Mouse (Mus musculus): ENCODE measurements at regions not wholly inside any gene's neighbourhood (a gene's known extent, or its start where the extent isn't known, plus 50 kb on each side); places are given as distances from the start of the nearest gene placed in this dataset.

DNA sequence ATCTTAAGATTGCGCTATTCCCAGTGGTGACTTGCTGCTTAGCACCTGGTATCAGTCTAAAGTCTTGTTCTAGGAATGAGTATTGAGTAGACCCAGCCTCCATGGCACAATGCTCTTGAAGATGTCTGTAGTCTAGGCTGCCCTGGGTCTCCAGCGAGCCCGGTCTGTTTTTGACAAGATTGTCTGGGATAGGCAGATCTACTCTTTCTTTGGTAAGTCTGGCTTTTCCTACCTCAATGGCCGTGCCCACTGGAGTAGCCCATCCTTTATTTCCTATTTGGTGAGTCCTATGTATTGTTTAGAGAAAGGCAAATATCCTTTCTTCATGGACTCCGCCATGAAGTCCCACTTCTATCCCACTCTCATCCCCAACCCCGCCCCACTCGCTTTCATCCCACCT is 227.2 kb upstream of the Ccdc122 start:
- TF ChIP-seq POLR2A (IDR thresholded peaks at IDR 0.05; ENCODE audit: borderline replicate concordance, low read depth, low read length): no peak
- TF ChIP-seq CTCF (IDR thresholded peaks at IDR 0.05; ENCODE audit: low read depth, low read length): no peak
- Histone ChIP-seq H3K27ac (ENCODE audit: insufficient read depth, low read depth, low read length) (no peak overlapping the region), H3K4me3 (ENCODE audit: insufficient read depth, low read length) (no peak overlapping the region), H3K4me1 (ENCODE audit: control insufficient read depth, insufficient read depth, low read length) (no peaks in the 10 kb centered on the region)

- Histone ChIP-seq H3K4me1 (ENCODE audit: control insufficient read depth, insufficient read depth, low read length) (no peaks in the 10 kb centered on the region), H3K27ac (ENCODE audit: insufficient read depth, low read depth, low read length) (no peak overlapping the region), H3K4me3 (ENCODE audit: insufficient read depth, low read length) (no peak overlapping the region)
- TF ChIP-seq POLR2A (IDR thresholded peaks at IDR 0.05; ENCODE audit: borderline replicate concordance, low read depth, low read length) (no peak), CTCF (IDR thresholded peaks at IDR 0.05; ENCODE audit: low read depth, low read length) (no peak)
Measured at GRCm38 (mm10) chr14:76805151-76805785, 231.3 kb upstream of the Ccdc122 start.

DNA sequence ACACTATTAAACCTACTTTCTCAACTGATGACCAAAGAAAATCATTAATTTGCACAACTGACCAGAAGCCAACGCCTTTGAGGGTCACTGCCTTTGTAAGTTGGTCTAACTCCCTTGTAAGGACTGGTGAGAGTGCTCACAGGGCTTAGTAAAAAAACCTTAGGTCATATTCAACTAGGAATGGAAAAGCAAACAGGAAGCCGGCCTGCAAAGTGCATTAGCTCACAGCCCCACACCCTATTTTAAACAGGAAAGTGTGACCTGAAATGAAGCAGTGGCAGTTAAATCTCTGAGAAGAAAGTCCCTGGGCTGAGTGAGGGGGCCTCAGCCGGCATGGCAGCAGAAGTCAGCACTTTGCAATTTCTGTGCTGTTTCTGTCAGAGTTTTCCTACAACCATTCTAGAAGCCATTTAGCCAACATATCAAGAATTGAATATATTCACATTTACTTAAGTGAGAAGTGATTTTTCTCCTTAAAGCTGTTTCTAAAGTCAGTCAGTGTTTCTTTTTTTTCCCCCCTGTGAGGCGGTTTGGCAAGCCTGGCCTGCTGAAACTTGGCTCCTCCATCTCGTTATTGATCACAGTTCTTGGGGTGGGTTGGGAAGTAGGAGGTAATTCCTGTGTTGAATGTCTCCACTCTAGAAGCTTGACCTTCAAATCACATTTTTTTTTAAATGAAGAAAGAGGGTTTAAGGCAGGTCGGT is 232.0 kb upstream of the Ccdc122 start:
- TF ChIP-seq CTCF (IDR thresholded peaks at IDR 0.05; ENCODE audit: low read depth, low read length): no peak
- no peak for TF ChIP-seq POLR2A (IDR thresholded peaks at IDR 0.05; ENCODE audit: borderline replicate concordance, low read depth, low read length)
- Histone ChIP-seq H3K4me3 (ENCODE audit: insufficient read depth, low read length) (no peak overlapping the region), H3K4me1 (ENCODE audit: control insufficient read depth, insufficient read depth, low read length) (no peaks in the 10 kb centered on the region), H3K27ac (ENCODE audit: insufficient read depth, low read depth, low read length) (no peak overlapping the region)

- H3K4me3 ChIP-seq (ENCODE audit: insufficient read depth, low read length): no peak overlapping the region
- no peak for TF ChIP-seq POLR2A (IDR thresholded peaks at IDR 0.05; ENCODE audit: borderline replicate concordance, low read depth, low read length)
Measured at GRCm38 (mm10) chr14:76800181-76800580, 236.4 kb upstream of the Ccdc122 start.

GRCm38 (mm10) chr14:76799741-76800140 is 236.8 kb upstream of the Ccdc122 start:
- no peak for TF ChIP-seq CTCF (IDR thresholded peaks at IDR 0.05; ENCODE audit: low read depth, low read length)
- no peak for TF ChIP-seq POLR2A (IDR thresholded peaks at IDR 0.05; ENCODE audit: borderline replicate concordance, low read depth, low read length)
- Histone ChIP-seq H3K27ac (ENCODE audit: insufficient read depth, low read depth, low read length) (no peak overlapping the region), H3K4me1 (ENCODE audit: control insufficient read depth, insufficient read depth, low read length) (peaks cover 4% of the 10 kb centered on the region; the same call in 1 of the 2 replicates), H3K4me3 (ENCODE audit: insufficient read depth, low read length) (no peak overlapping the region)

More at GRCm38 (mm10) chr14:76800181-76800580, 236.4 kb upstream of the Ccdc122 start:
- no peak overlapping the region for H3K27ac ChIP-seq (ENCODE audit: insufficient read depth, low read depth, low read length)
- peaks cover 4% of the 10 kb centered on the region; the same call in 1 of the 2 replicates for H3K4me1 ChIP-seq (ENCODE audit: control insufficient read depth, insufficient read depth, low read length)

- no peak for TF ChIP-seq POLR2A (IDR thresholded peaks at IDR 0.05; ENCODE audit: borderline replicate concordance, low read depth, low read length)
- Histone ChIP-seq H3K4me1 (ENCODE audit: control insufficient read depth, insufficient read depth, low read length) (peaks cover 4% of the 10 kb centered on the region; the same call in 1 of the 2 replicates), H3K4me3 (ENCODE audit: insufficient read depth, low read length) (no peak overlapping the region), H3K27ac (ENCODE audit: insufficient read depth, low read depth, low read length) (no peak overlapping the region)
Measured at GRCm38 (mm10) chr14:76798925-76799428, 237.6 kb upstream of the Ccdc122 start.

- peaks cover 4% of the 10 kb centered on the region; the same call in 1 of the 2 replicates for H3K4me1 ChIP-seq (ENCODE audit: control insufficient read depth, insufficient read depth, low read length)
- TF ChIP-seq CTCF (IDR thresholded peaks at IDR 0.05; ENCODE audit: low read depth, low read length) (no peak), POLR2A (IDR thresholded peaks at IDR 0.05; ENCODE audit: borderline replicate concordance, low read depth, low read length) (no peak)
- no peak overlapping the region for H3K4me3 ChIP-seq (ENCODE audit: insufficient read depth, low read length)
- H3K27ac ChIP-seq (ENCODE audit: insufficient read depth, low read depth, low read length): no peak overlapping the region
Measured at GRCm38 (mm10) chr14:76798488-76798887, 238.1 kb upstream of the Ccdc122 start.

DNA sequence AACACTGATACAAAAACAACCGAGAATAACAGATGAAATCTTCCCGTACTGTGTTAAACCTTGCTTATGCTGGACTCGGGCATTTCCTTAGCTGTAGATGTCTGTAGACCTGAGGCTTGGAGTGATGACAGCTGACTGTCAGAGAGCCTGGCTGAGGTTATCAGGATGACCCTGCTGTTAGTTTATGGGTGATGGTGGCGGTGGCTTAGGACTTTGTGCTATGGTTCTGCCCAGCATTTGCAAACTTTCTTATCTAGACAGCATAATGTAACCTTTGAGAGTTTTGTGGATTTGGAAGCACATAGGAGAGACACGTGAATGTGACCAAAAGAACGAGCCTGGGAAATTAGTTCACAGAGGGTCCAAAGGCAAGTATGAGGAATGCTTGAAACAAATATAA is 239.1 kb upstream of the Ccdc122 start:
- TF ChIP-seq POLR2A (IDR thresholded peaks at IDR 0.05; ENCODE audit: borderline replicate concordance, low read depth, low read length): no peak
- TF ChIP-seq CTCF (IDR thresholded peaks at IDR 0.05; ENCODE audit: low read depth, low read length): no peak
- H3K4me1 ChIP-seq (ENCODE audit: control insufficient read depth, insufficient read depth, low read length): peaks cover 4% of the 10 kb centered on the region; the same call in 1 of the 2 replicates
- no peak overlapping the region for H3K4me3 ChIP-seq (ENCODE audit: insufficient read depth, low read length)
- no peak overlapping the region for H3K27ac ChIP-seq (ENCODE audit: insufficient read depth, low read depth, low read length)

DNA sequence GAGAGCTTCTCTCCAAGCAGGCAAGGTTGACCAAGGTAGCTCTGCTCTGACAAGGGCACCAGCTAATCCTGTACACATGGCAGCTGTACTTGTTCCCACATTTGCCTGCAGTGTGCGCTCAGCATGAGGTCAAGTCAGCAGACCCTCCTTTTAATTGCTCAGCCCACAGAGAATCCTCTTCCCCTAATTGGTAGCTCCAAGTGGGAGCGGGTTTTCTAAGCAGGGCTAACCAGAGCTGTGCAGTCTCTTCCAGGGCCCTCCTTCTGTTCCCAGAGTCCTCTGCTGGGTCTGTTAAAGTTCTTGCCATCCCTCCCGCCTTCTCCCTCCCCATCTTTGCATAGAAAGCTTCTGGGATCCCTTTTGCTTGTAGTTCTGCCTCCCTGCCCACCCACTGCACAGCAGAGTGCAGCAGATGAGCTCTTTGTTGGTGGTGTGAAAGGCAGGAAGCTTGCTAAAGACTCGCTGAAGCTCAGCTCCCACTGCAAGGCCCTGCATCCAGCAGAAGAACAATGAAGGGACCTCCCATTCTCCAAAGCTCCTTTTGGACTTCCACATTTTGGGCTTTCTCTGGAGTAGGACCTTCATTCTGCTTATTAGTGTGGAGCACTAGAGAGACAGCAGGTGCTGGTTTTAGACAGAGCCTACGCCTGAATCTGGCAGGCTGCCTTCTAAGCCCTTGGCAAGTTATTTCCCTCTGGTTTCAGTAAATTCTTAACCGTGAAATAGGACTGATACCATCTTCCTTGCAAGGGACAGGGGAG is 235.3 kb upstream of the Serp2 start:
- Histone ChIP-seq H3K4me3 (ENCODE audit: insufficient read depth, low read length) (no peak overlapping the region), H3K27ac (ENCODE audit: insufficient read depth, low read depth, low read length) (no peak overlapping the region), H3K4me1 (ENCODE audit: control insufficient read depth, insufficient read depth, low read length) (peaks cover 14% of the 10 kb centered on the region)
- no peak for TF ChIP-seq CTCF (IDR thresholded peaks at IDR 0.05; ENCODE audit: low read depth, low read length)
- no peak for TF ChIP-seq POLR2A (IDR thresholded peaks at IDR 0.05; ENCODE audit: borderline replicate concordance, low read depth, low read length)

All from bone marrow macrophage, adult 2 months (primary cell).